Mouse (Mus musculus): ENCODE measurements around the gene Tex12. TPM values are rescaled to one million over a fixed set of nuclear protein-coding genes. Genes with fewer than 3 reads are reported as not detected.

Tex12 gene
- polyA plus RNA-seq, 1 experiment from 2014 or later, result not detected

Other genes starting within 250 kb of the Tex12 start
- 237 and 457 TPM in 2 replicates for gene Rpl10-ps3, start 216.4 kb downstream of the Tex12 start, polyA plus RNA-seq (2015; fragmentation: Nextera tagmentation; extraction: Ambion mirVana)
- 4.1 and 8.3 TPM in 2 replicates for gene Plet1, start 66.8 kb downstream of the Tex12 start, polyA plus RNA-seq (2015; fragmentation: Nextera tagmentation; extraction: Ambion mirVana)
- gene Pts, start 32.6 kb downstream of the Tex12 start, polyA plus RNA-seq (2015; fragmentation: Nextera tagmentation; extraction: Ambion mirVana), result 74.6 and 74.7 TPM in 2 replicates
- gene Il18, start 6.5 kb downstream of the Tex12 start, polyA plus RNA-seq (2015; fragmentation: Nextera tagmentation; extraction: Ambion mirVana), result 5.0 and 6.5 TPM in 2 replicates
- 0.09 and 0.35 TPM in 2 replicates for gene Bco2, start 6.1 kb downstream of the Tex12 start, polyA plus RNA-seq (2015; fragmentation: Nextera tagmentation; extraction: Ambion mirVana)
- 298 and 304 TPM in 2 replicates for gene Sdhd, start 42.5 kb upstream of the Tex12 start, polyA plus RNA-seq (2015; fragmentation: Nextera tagmentation; extraction: Ambion mirVana)
- gene Timm8b, start 42.6 kb upstream of the Tex12 start, polyA plus RNA-seq (2015; fragmentation: Nextera tagmentation; extraction: Ambion mirVana), result 193 and 194 TPM in 2 replicates
- 8.7 and 9.6 TPM in 2 replicates for gene Pih1d2, start 56.0 kb upstream of the Tex12 start, polyA plus RNA-seq (2015; fragmentation: Nextera tagmentation; extraction: Ambion mirVana)
- 21.0 and 22.0 TPM in 2 replicates for gene Nkapd1, start 56.1 kb upstream of the Tex12 start, polyA plus RNA-seq (2015; fragmentation: Nextera tagmentation; extraction: Ambion mirVana)
- gene Dlat, start 98.5 kb upstream of the Tex12 start, polyA plus RNA-seq (2015; fragmentation: Nextera tagmentation; extraction: Ambion mirVana), result 40.5 and 43.6 TPM in 2 replicates
- 6.9 and 8.1 TPM in 2 replicates for gene Dixdc1, start 178.2 kb upstream of the Tex12 start, polyA plus RNA-seq (2015; fragmentation: Nextera tagmentation; extraction: Ambion mirVana)
- gene 2310030G06Rik, start 185.2 kb upstream of the Tex12 start, polyA plus RNA-seq (2015; fragmentation: Nextera tagmentation; extraction: Ambion mirVana), result 14.9 and 18.5 TPM in 2 replicates
- gene Cryab, start 190.0 kb upstream of the Tex12 start, polyA plus RNA-seq (2015; fragmentation: Nextera tagmentation; extraction: Ambion mirVana), result 173 and 174 TPM in 2 replicates
- 21.1 and 26.2 TPM in 2 replicates for gene Hspb2, start 191.0 kb upstream of the Tex12 start, polyA plus RNA-seq (2015; fragmentation: Nextera tagmentation; extraction: Ambion mirVana)
- 13.8 and 15.0 TPM in 2 replicates for gene Fdxacb1, start 206.9 kb upstream of the Tex12 start, polyA plus RNA-seq (2015; fragmentation: Nextera tagmentation; extraction: Ambion mirVana)
- 35.0 and 39.0 TPM in 2 replicates for gene Alg9, start 213.7 kb upstream of the Tex12 start, polyA plus RNA-seq (2015; fragmentation: Nextera tagmentation; extraction: Ambion mirVana)
- gene 1110032A03Rik, start 214.2 kb upstream of the Tex12 start, polyA plus RNA-seq (2015; fragmentation: Nextera tagmentation; extraction: Ambion mirVana), result 46.3 and 51.8 TPM in 2 replicates

Measured in lung, embryonic 16.5 days (tissue).